Mouse (Mus musculus) urinary bladder, adult 2 months (tissue): Measurements from ENCODE around the gene Chsy1. TPM values are rescaled to one million over a fixed set of nuclear protein-coding genes. Genes with fewer than 3 reads are reported as not detected.

Experiments used
- DNase-seq: peaks from one replicate; pipeline ENCODE4 v3.0.0; 2022; ENCODE audit warnings: low spot score
- polyA plus RNA-seq: library from polyadenylated mRNA; depleted of rRNA; stranded (reverse); fragments of >200 nt; gene quantifications from 2 replicates; pipeline ENCODE4 v1.2.3, GENCODE M21; 2012

Chsy1 gene
- polyA plus RNA-seq, 1 experiment = 8.9 TPM

DNA sequence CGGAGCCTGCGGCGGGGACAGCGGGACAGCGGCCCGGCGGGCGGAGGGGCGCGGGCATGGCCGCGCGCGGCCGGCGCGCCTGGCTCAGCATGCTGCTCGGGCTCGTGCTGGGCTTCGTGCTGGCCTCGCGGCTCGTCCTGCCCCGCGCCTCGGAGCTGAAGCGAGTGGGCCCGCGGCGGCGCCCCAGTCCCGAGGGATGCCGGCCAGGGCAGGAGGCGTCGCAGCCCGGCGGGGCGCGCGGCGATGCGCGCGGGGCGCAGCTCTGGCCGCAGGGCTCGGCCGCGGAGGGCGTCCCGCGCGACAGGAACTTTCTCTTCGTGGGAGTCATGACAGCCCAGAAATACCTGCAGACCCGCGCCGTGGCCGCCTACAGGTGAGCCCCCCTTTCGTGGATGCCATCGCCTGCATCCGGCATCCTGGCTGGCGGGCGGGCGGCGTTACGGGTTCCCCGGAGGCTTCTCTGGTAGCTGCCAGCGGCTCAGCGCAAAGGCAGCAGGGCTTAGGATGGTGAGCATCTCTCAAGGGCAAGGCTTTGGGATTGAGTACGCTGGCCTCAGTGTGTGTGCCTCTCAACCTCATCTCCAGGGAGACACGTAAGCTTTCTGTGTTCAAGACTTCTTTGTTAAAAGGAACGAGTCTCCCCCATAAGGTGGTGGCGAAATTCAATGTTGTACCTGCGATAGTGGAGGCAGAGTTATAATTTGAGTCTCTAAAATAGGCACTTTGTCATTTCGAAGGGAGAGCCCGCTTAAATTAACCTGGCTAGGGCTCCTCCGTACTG, 730 bp downstream of the Chsy1 start:
- DNase-seq = peak; percentile 43

DNA sequence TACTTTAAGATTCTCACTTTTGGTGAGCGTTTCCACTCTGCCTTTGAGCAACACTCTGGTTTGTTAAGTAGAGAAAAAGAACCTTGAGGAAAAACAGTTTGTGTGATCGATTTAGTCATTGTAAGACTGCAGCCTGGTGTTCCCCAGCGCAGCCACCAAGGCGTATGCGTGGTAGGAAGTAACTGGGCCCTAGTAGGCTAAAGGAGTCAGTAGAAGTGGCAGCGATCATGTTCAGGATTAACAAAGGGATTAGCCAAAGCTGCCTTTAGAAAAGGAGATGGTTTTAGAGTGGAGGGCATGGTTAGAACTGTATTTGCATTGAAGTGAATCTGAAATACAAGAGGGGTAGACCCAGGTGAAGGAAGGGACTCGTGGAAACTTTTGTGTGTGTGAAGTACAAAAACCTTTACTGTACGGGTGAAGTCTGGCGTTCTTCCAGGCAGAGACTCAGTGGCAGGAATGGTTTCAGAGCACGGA, 1.4 kb downstream of the Chsy1 start:
- DNase-seq = no peak

DNA sequence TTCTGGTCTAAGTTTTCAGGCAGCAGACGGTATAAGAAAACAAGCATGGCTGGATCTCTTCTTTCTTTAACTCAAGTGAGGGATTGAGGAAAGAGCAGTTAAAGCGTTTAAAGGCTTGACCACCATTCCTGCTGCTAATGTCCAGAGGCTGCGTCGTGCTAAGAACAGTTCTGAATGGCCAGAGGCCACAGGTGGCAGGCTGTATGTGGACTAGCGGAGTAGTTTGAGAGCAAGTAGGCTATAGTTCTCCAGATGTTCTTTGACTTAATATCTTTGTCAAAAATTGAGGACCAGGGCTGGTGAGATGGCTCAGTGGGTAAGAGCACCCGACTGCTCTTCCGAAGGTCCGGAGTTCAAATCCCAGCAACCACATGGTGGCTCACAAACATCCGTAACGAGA, 1.9 kb downstream of the Chsy1 start:
- DNase-seq = no peak

DNA sequence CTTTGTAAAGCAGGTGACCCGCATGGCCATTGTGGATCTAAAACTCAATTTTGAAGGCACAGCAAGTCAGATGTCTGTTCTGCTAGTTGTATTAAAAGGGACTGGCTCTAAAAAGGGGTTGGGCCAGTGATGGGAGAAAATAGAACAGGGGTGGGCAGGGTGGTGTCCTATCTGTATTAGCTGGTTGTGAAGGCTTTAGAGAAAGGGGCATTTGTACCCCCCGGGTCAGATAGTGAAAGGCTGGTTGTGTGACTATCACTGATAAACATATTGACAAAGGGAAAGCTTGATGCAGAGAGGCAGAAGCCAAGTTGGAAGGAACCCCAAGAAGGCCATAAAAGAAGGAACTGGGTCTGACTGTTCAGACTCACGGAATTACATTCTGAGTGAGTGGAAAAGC, 4.2 kb downstream of the Chsy1 start:
- no peak for DNase-seq

DNA sequence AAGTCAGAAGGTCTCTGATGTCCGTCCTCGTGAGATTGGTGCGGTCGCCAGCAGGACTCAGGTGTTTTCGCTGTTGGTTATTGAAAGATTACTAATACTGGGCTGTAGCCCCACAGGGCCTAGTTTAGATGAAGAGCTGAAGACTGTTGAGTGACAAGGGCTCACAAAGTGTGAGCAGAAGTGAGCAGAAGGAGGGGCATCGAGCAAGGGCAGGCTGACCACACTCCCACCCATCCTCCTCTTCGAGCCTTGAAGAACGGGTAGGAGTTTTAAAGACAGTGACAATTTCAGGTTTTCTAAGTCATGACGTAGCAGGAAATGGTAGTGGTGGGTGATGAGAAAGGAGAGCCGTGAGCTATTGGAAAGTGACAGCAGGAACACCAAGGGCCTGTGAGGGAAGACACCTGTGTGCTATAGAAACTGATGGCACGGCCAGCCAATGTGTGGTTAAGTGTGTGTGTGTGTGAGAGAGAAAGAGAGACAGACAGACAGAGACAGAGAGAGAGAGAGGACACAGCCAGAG, 6.6 kb downstream of the Chsy1 start:
- DNase-seq = no peak

DNA sequence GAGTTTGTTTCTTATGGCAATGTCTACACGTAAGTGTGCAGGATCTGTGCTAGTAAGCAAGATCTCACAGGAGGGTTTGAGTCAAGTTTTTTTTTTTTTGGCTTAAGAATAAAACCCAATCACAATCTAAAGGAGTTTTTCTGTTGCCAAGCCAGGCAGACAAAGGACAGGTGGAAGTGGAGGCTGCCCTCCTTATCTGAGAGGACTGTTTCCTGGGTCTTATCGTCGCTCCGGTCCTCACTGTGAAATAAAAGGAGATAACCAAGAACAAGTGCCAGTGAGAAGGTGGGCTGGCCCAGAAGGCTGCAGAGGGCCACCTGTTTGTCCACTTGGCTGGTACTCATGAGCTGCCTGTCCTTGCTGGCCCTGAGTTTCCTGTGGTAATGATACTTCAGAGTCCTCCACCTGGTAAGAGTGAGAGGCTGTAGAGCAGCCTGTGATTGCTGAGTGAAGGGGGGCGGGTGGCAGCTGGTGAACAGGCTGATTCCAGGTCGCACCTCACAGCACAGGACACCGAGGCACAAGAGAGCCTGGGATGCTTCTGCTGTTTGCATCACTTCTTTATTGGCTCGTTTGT, 7.7 kb downstream of the Chsy1 start:
- DNase-seq = no peak

DNA sequence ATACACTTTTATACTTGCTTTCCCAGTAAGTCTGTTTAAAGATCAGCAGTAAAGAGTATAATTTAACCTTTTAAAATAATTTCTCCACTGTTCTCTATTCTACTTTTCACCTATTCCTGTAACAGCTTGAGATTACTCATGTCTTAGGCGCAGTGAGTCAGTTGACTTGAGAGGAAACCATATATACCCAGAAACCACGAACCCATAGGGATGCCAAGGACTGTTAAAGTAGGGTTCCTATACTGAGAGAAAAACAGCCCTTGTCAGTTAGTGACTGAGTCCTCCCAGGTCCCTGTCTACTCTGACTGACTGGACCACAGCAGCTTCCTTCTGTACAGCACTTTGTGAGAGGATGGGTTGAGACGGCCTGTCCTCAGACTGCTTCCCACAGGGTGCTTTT, 8.7 kb downstream of the Chsy1 start:
- DNase-seq = no peak

DNA sequence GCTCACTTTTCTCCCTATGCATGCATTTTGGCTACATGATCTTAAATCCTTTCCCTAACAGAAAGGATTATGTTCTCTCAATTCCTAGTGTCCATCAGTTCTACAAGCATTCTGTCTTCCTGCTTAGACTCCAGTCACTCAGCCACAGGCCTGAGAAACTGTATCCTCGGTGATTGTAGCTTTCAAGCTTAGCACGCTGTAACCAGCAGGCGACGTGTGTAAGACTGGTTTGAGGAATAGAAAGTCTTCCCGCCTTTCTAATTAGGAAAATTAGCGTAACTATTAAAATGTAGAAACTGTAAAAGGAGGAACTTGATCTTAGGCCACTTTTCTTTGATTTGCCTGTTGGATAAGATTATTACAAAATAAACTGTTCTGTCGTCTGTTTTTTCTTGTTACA, 9.5 kb downstream of the Chsy1 start:
- no peak for DNase-seq

DNA sequence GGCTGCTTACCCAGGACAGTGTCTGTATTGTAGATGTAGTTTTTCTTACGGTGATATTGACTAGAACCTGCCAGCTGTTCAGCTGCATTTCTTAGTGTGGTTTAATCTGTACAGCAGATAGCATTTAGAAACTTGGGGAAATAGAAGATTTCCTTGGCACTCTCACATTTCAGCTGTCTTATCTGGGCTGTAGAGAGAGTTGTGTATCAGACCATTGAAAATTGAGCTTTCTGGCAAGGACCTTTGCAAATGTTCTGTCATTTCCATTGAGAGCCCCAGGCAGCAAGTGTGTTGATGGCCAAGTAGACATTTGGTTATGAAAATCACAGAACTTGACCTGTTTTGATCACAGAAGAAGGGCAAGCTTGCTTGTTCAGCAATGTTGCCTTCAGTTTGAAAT, 10.8 kb downstream of the Chsy1 start:
- DNase-seq = no peak

DNA sequence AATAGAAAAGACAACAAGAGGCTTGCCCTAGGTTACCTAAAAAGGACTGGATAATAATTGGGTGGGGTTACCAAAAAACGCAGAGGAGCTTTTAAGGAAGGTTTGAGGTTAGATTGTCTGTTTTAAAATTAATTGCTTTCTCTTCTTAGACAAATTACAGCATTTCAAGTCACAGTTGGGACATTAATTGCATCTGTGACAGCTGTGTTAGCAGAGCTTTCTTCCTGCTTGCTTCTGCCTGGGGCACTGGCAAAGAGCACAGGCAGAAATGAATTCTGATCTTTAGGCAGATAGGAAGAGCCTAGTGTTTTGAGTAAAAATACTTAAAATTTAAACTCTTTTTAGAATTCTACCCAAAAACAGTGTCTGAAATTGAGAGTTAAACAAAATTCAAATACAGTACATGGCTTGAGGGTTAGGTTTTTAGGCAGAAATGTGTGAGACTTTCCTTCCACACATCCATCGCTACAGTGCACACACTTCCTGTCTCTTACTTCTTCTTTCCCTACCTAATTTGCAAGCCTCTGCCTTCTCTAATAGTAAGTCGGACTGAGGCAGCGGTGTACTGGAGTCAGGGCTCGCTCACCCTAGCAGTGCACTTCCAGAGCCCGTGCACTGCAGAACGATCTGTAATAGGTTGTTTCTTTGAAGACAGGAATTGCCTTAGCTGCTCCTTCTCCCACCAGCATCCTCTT, 11.5 kb downstream of the Chsy1 start:
- DNase-seq = no peak

DNA sequence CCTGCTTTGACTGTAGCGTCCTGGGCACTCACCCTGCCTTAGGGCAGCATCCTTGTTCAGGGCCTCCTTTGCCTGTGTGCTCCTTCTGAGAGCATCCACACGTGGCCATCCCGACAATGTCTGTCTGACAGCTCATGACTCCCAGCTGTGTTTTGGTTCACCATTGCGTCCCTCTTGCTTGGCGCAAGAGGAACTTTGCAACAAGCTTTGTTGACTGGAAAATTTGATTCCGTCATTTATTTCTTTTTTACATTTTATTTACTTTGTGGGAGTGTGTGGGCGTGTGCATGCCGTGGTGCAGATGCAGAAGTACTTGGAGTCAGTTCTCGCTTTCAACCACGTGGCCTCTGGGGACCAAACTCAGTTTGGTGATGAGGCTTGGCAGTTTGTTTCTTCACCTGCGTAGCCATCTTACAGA, 15.2 kb downstream of the Chsy1 start:
- DNase-seq = no peak

DNA sequence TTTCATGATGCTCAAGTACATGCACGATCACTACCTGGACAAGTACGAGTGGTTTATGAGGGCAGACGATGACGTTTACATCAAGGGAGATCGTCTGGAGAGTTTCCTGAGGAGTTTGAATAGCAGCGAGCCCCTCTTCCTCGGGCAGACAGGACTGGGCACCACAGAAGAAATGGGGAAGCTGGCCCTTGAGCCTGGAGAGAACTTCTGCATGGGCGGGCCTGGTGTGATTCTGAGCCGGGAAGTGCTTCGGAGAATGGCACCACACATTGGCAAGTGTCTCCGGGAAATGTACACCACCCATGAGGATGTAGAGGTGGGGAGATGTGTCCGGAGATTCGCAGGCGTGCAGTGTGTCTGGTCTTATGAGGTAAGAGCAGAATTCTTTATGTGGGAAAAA, 16.1 kb downstream of the Chsy1 start:
- no peak for DNase-seq

DNA sequence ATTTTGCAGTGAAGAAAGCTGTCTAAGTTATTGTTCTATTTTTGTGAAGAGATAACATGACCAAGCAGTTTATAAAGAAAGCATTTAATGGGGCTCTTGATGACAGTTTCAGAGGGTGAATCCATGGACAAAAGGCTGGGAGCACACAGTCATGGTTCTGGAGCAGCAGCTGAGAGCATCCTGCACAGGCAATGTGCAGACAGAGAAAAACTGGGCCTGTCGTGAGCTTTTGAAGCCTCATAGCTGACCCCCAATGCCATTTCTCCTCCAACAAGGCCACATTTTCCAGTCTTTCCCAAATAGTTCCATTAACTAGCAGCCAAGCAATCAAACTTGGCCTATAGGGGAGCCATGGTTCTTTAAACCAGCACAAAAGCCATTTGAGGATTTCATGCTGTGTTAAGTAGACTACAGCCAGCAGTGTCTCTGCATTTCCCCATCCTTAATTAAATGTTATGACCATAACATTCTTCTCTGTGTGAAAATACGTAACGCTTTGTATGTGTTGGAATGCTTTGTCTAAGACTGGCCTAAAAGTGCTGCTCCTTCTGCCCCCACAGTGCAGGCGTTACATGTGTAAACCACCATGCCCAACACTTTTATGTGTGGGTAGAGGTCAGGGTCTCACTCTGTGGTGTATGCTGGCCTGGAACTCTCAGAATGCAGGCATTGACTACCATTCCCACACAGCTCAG, 18.8 kb downstream of the Chsy1 start:
- DNase-seq = no peak

DNA sequence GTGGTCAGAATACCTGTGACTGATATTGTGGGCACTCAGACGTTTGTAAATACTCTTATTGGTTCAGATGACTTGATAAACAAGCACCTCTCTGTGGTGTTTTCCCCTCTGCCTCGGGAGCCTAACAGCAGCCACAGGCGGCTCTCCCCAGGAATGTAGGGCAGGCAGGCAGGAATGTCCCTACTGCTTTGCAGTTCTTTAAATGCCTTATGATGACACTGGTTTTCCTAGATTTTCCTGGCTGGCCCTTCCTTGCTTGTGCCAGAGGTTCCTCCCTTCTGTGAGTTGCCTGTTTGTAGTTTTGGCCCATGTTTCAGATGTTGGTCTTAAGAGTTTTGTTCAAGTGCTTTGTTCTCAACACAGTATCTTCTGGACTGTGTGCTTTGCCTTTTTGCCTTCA, 19.5 kb downstream of the Chsy1 start:
- no peak for DNase-seq

DNA sequence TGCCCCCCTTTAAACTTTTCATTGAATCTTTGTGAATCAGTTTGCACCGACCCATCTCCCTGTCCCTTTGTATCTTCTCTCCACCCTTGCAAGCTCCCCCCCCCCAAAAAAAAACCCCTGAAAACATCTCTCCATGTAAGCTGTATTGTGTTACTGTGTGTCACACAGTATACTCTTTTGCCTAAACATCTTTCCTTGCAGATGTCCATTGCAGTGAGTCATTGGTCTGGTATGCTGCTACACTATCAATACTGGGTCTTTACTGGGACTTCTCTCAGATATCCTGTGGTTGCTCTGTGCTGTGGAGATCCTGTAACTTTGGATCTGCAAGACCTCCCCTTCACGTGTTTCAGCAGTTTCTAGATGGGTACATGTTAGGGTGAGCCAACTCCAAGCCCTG, 21.0 kb downstream of the Chsy1 start:
- DNase-seq = no peak

DNA sequence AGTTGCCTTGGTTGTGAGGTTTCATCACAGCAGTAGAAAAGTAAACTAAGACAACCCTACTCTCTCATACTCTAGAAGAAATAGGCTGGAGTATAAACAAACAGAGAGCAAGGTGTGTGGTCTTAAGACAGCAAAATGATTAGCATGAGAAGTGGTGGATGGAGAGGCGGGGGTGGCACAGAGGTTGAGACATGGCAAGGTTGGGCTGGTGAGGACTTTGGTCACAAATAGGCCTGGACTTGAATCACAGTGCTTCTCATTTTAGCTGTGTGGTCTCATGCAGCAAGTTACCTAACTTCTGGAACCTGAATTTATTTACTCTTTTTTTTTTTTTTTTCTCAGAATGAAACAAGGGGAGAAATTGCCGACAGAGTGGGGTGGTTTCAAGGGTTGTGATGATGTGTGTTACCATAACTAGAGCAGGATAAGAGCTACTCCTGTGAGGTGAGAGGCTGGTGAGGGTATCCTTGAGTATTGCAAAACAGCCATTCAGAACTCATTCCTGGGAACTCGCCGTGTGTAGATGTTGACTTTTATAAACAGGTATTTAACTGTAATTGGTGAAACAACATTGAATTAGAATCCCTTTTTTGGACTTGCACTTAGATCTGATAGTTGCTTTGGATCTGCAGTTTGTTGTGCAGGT, 22.6 kb downstream of the Chsy1 start:
- no peak for DNase-seq

DNA sequence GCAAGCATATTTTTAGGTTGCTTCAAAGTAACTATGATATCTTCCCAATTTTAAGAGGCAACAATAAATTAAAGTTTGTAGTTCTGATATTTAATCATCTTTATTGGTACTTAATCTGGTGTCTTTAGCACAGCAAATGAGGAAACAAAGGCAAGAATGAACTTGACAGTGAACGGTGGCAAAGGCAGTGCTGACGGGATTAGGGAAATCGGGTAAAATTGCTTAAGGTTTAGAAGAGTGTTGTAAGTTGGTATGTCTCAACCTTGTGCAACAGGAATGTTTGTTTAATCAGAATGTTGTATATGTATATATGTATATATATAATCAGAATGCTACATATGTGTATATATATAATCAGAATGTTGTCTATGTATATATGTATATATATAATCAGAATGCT, 24.8 kb downstream of the Chsy1 start:
- DNase-seq = no peak

DNA sequence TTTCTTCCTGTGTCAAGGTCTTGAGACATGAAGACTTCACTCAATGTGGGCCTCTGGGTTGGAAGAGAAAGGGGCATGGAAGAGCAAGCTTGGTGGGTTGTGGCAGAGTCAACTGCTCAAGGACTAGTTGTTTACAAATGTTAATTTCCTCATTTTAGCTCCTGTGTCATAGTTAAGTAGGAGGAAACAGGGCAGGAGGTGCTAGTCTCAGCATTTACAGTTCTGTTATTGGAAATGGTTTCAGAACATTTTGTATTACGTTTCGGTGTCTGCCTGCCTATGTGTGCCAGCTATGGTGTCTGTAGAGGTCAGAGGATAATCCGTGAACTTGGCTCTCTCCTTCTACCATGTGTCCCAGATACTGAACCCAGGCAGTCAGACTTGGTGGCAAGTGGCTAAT, 26.3 kb downstream of the Chsy1 start:
- DNase-seq = no peak

DNA sequence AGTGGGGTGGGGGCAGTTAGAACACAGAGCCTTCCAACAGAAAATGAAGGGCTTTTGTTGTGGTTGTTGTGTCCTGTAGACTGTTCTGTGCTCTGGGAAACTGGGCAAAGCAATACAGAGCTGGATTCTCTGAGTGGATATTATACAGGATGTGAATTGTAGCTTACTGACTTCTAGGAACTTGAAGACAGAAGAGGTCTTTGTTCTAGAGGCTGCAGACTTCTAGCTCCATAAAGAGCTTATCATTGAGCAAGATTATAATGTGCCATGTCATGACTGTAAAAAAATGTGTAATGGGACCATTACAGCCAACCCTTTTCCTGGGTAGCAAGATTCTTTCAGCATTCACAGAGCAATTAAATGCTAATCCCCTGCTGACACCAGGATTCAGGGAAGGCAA, 26.9 kb downstream of the Chsy1 start:
- DNase-seq = no peak

DNA sequence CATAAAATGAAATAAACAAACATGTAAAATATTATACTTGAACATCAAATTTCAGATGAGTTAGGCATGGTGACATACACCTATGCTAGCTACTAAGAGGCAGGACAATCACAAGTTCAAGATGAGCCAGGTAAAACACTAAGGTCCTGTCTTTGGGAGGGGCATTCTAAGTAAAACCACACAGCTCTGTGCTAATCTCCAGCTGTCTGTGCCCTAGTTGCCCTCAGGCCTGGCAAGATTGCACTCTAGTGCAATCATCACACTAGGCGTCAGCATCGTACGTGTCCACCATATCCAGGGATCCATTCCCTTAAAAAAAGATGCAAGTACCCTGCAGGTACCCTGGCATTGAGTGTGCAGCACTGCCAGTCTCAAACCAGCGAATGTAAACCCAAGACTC, 28.0 kb downstream of the Chsy1 start:
- no peak for DNase-seq

DNA sequence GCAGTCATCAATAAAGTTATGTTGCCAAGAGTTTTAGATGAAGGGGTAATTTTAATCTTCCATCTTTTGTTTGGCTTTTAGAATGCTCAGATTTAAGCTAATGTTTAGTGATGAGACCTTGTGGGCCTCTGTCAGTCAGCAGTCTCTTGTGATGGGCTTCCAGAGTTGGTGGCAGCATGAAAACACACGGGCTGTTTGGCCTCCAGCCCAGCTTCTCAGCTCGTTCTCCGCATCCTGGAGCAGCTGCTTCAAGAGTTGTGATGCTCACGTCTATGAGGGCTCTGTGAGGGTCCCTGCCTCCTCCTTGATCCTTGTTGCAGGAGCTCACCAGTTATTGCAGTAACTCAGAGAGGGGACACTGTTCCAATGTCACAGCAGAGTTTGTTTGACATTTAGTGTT, 29.0 kb downstream of the Chsy1 start:
- no peak for DNase-seq

DNA sequence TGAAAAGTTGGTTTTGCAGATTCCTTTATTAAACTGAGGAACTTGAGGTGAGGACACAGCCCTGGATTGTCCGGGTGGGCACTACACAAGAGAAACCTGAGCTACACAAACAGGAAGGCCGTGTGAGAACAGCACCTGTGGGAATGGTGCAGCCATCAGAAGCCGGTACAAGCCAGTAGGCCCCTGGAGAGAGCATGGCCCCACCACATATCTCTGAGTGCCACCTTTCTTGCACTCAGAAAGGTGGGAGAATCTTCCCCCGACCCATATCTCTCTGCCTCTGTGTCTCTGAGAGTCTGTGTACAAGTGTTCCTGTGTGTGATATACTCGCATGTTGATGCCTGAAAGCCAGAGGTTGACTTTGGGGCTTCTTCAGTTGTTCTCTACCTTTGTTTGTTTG, 29.6 kb downstream of the Chsy1 start:
- no peak for DNase-seq
